Mouse (Mus musculus): ENCODE results near the gene Acp4.
"Not testable (repeated sequence)": the region's sequence is repeated elsewhere in the genome, so short reads cannot be mapped to it uniquely, and the experiment has no call there.

Gene Acp4

GRCm38 (mm10) chr7:44257278-44257677, at the start of gene Acp4:
Gene Acp4 (minus strand): TSS chr7:44257378.
- DNase-seq (ENCODE audit: low read depth, low spot score): no peak

GRCm38 (mm10) chr7:44306516-44307240, 49.5 kb upstream of the Acp4 start, which contains the start of gene Clec11a:
Gene Clec11a (minus strand): TSS chr7:44306902.
- no peak for DNase-seq (ENCODE audit: low read depth, low spot score)

DNA sequence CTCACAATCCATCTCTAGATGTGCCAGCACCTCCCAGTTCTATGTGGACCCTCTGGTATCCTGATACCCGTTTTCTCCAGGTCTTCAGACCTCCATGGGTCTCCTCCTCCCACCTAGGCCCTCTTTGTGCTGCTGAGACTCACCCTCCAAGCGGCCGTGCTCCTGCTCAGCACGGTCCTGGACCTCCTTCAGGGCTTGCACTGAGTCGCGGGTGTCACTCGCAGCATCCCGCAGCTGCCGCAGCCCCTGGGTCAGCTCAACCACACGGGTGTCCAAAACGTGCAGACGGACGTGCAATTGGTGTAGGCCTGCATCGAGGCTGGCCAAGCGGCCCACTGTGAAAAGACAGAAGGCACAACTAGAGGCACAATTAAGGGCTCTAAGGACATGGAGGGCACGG, 48.5 kb upstream of the Acp4 start:
- no peak for DNase-seq (ENCODE audit: low read depth, low spot score)

DNA sequence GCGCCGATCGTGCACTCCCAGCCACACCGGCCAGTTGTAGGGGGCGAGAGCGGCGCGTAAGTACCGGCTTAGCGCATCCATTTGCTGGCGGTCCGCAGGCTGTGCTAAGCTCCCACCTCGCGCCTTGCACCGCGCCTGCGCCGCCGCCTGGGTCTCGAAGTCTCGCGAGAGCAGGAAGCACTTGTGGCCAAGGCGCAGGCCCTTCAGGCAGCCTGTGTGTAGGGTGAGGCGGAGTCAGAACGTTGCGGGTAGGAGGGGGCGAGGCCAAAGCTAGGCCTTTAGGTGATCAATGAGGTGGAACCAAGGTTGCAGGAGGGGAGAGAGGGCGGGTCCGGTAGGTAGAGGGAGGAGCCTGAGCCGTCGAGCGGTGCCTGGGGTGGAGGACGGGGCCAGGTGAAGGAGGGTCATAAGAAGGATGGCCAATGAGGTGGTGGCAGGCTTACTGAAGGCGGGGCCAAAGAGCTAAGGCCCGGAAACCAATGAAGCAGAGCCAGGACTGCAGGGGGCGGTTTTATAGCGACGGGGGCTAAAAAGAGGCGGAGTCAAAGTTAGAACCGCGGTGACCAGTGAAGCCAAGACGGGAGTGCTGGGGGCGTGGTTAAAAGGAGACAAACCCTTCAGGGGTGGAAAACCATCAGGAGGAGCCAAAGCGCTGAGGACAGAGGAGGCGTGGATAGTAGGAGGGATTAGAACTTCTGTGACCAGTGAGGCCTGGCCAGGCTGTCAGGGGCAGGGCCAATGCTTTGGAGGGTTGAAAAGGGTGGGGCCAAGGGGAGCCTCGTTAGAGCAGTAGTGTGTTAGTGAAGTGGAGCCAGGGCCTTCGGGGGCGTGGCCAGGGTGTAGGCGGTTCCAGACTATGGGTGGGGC, 47.8 kb upstream of the Acp4 start:
- peak; percentile 99 for DNase-seq (ENCODE audit: low read depth, low spot score)

GRCm38 (mm10) chr7:44304463-44304774, 47.2 kb upstream of the Acp4 start:
- no peak for DNase-seq (ENCODE audit: low read depth, low spot score)

GRCm38 (mm10) chr7:44303346-44304340, 46.5 kb upstream of the Acp4 start:
- no peak for DNase-seq (ENCODE audit: low read depth, low spot score)

- not testable (repeated sequence) for DNase-seq (ENCODE audit: low read depth, low spot score)
These were observed 40.3 kb upstream of the Acp4 start for GRCm38 (mm10) chr7:44297501-44297900.

DNA sequence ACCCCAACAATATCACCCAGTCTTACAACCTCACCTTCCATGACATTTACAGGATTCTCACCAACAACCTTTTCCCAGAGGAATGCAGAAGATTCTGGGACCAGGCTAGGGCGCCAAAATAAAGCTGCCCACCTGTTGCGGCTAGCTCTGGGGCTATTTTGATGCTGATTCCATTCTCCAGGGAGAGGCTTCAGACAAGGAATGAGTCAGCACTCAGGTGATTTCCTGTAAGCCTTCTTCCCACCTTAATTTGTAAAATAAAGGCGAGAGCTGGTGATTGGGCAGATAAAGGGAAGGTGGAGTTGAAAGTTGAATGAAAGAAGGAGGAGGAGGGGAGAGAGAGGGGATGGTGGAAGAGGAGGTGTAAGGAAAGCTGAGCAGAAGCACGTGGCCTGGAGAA, 34.2 kb upstream of the Acp4 start:
- no peak for DNase-seq (ENCODE audit: low read depth, low spot score)

DNA sequence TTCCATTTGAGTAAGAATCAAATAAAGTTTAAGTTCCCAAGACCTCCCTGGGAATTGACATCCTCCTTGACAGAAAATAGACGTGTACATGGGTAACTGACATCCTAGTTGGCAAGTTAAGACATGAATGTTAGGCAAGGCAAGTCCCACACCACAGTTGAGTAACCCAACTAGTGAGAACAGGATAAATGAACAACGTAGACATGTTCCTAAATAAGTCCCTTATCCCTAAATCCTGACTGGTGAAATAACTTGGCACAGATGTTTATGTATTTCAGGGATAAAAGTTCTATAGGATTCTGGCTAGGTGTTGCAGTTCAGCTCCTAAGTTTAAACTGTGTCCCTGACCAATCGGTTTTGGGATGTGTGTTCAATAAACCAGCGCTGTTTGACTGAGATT, 33.8 kb upstream of the Acp4 start:
- DNase-seq (ENCODE audit: low read depth, low spot score): no peak

DNA sequence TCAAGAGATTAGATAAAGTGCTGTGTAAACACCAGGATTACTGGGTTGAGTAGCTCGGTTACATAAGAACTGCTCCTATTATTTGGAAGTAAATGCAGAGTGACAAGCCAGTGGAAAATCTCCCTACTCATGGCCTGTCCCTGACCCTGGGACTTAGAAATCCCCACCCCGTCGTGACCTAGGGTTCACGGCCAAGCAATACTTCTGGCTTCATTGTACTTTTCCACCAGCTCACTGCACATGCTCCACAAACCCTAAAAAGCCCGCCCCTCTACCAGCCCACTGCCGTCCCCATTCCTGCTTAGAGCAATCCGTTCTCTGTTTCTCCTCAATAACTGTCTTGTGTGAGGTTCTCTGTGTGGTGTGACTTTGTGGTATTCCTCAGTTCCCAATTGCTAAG, 30.6 kb upstream of the Acp4 start:
- DNase-seq (ENCODE audit: low read depth, low spot score): no peak

DNA sequence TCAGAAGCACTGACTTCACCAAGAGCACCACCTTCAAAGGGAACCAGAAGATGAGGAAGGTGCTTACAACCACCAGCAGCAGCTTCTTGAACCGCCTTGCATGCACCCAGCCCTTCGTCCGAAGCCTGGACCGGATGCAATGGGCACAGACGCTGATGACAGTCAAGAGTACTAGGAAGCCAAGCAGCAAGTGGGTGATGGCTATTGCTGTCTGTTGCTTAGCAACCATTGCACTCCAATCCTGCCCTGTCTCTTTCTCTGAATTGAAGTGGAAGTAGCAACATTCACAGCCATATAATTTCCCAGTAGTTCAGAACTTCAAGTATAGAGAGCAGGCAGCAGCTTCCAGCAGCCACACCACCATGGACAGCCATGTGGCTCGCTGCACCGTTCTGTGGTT, 24.4 kb upstream of the Acp4 start:
- no peak for DNase-seq (ENCODE audit: low read depth, low spot score)

- no peak for DNase-seq (ENCODE audit: low read depth, low spot score)
These were observed 23.8 kb upstream of the Acp4 start for GRCm38 (mm10) chr7:44280959-44281358.

DNA sequence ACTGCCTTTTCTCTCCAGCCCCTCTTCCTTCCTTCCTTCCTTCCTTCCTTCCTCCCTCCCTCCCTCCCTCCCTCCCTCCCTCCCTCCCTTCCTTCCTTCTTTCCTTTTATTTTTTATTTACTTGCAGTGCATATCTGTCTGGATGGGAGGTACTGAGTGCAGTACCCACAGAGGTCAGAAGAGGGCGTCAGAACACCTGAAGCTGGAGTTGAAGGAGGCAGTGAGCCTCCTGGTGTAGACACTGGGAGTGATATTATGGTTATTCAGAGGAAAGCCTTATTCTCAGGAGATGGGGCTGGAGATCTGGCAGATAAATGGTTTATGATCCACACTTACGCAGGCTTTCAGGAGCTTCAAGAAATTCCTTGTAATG, 20.1 kb upstream of the Acp4 start:
- DNase-seq (ENCODE audit: low read depth, low spot score): peak; percentile 36

GRCm38 (mm10) chr7:44276461-44277249, 19.5 kb upstream of the Acp4 start:
- DNase-seq (ENCODE audit: low read depth, low spot score): no peak

GRCm38 (mm10) chr7:44275546-44275945, 18.4 kb upstream of the Acp4 start:
- DNase-seq (ENCODE audit: low read depth, low spot score): no peak

DNA sequence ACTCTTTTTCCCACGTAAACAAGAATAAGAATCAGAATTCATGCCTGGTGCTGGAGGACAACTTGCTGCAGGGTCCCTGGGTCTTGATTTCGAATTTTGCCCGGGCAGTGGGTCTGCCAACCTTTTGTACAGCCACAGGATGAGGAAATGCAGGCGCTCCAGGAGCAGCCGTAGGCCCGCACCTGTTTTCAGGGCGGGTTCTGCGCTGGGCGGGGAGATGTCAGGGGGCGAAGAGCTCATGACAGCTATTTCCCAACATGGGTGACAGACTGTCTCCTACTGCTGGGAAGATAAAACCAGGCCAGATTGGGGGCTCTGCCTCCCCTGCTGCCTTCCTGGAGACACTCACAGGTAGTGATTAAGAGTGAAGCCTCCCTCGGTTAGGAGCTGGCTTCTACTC, 16.9 kb upstream of the Acp4 start:
- DNase-seq (ENCODE audit: low read depth, low spot score): no peak

DNA sequence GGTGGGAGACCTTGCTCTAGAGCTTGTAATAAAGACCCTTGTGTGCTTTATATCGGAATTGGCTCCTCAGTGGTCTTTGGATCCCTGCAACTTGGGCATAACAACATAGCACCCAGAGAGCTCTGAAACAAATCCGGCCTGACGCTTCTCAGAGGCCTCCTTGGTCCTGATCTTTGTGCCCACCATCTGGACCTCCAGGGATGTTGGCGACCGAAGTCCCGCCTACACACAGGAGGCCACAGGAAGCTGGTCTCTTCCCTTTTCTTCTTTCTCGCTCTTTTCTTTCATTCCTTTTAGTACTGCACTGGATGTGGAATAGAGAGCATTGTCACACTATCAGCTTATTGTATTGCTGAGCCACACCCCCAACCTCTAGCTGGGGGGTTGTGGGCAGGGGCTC, 16.3 kb upstream of the Acp4 start:
- no peak for DNase-seq (ENCODE audit: low read depth, low spot score)

DNA sequence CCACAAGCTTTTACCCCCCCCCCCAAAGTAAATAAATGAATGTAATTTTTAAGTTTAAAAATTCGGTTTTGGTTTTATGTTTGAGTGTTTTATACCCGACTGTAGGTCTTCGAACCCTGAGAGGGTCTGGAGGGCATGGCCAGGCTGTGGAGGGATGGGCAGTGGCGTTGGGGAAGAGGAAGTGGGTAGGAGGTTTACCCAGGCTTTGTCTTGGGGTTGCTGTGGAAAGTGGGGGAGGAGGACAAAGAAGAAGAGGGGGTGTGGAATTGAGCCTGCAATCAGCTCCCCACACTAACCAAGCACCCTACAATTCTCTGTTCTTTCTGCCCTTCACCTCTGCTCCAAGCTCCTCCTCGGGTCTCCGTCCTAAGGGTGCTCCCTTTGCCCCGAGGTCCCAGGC, 15.4 kb upstream of the Acp4 start:
- no peak for DNase-seq (ENCODE audit: low read depth, low spot score)

DNA sequence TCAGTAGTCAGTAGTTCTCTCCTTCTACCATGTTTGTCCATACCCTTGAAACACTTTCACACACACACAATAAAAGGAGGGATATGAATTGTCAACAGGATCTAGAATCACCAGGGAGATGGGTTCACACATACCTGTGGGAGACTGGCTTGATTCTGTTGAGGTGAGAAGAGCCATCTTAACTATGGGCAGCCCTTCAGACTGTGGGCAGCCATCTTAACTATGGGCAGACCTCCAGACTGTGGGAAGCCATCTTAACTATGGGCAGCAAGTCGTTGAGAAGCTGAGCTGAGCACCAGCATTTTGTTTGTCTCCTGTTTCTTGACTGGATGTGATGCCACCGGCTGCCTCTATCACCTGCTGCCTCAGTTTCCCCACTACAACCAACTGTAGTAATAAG, 14.1 kb upstream of the Acp4 start:
- peak; percentile 25 for DNase-seq (ENCODE audit: low read depth, low spot score)

DNA sequence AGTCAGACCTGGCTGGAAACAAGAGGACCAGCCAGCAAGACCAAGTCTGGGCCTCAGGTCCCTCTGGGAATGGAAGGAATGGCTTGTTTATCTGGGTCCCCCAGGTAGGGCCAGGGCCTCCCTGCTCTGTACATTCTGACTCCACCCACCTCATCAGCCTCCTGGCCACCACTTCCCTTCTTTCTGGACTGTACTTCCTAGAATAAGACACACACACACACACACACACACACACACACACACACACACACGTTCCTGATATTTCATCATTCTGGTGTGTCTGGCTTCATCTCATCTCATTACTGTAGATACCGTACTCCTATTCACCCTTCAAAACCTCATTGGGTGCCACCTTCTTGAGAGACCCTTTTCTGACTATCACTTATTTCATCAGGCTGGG, 12.2 kb upstream of the Acp4 start:
- DNase-seq (ENCODE audit: low read depth, low spot score): no peak

DNA sequence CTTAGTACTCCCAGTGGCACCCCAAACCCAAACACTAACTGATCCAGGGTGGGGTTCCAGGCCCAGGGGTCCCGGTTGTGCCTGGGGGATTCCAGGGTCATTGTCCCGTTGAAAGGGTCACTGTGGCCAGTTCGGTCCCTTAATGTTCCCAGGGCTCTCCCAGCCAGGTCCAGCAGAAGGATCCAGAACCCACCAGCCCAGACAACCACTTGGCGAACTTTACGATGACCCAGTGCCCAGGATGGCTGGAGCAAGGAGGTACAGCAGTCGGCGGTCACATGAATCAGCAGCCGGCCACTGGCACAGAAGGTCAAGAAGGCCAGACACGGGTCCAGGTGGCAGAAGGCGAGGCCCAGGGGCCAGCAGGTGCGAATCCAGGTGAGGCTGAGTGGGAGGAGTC, 10.9 kb upstream of the Acp4 start:
- no peak for DNase-seq (ENCODE audit: low read depth, low spot score)
